Mouse (Mus musculus): ENCODE results near the gene Krtap1-4.
A peak's percentile ranks its signal among the peaks of the same experiment; 100 is the strongest.
"Not testable (repeated sequence)": the region's sequence is repeated elsewhere in the genome, so short reads cannot be mapped to it uniquely, and the experiment has no call there.

Krtap1-4 gene

GRCm38 (mm10) chr11:99583245-99583704, at the start of gene Krtap1-4:
Gene Krtap1-4 (minus strand): TSS chr11:99583654.
- DNase-seq (ENCODE audit: low spot score) = no peak

- DNase-seq (ENCODE audit: low spot score) = no peak
Observed at GRCm38 (mm10) chr11:99630890-99631289, 47.4 kb upstream of the Krtap1-4 start.

GRCm38 (mm10) chr11:99628138-99628537, 44.7 kb upstream of the Krtap1-4 start, which contains the start of gene Krtap4-1:
Gene Krtap4-1 (minus strand): TSS chr11:99628238.
- DNase-seq (ENCODE audit: low spot score) = no peak

GRCm38 (mm10) chr11:99620335-99620734, 36.9 kb upstream of the Krtap1-4 start, which contains the start of gene Gm11562:
Gene Gm11562 (minus strand): TSS chr11:99620435.
- no peak for DNase-seq (ENCODE audit: low spot score)

GRCm38 (mm10) chr11:99614796-99615363, 31.4 kb upstream of the Krtap1-4 start, which contains the start of gene Krtap2-4:
Gene Krtap2-4 (minus strand): TSS chr11:99614846.
- no peak for DNase-seq (ENCODE audit: low spot score)

GRCm38 (mm10) chr11:99610089-99610488, 26.6 kb upstream of the Krtap1-4 start, which contains the start of gene Gm11937:
Gene Gm11937 (minus strand): TSS chr11:99610189.
- DNase-seq (ENCODE audit: low spot score) = not testable (repeated sequence)

- DNase-seq (ENCODE audit: low spot score) = no peak
Observed at GRCm38 (mm10) chr11:99609126-99609525, 25.7 kb upstream of the Krtap1-4 start.

GRCm38 (mm10) chr11:99603208-99603607, 19.8 kb upstream of the Krtap1-4 start, which contains the start of gene Gm11938:
Gene Gm11938 (minus strand): TSS chr11:99603308.
- not testable (repeated sequence) for DNase-seq (ENCODE audit: low spot score)

- not testable (repeated sequence) for DNase-seq (ENCODE audit: low spot score)
Observed at GRCm38 (mm10) chr11:99597742-99598141, 14.3 kb upstream of the Krtap1-4 start, which contains the start of gene Krtap9-3. Gene Krtap9-3 (minus strand): TSS chr11:99598105.

GRCm38 (mm10) chr11:99590981-99591380, 7.5 kb upstream of the Krtap1-4 start, which contains the start of gene Krtap1-3:
Gene Krtap1-3 (minus strand): TSS chr11:99591339.
- no peak for DNase-seq (ENCODE audit: low spot score)

- DNase-seq (ENCODE audit: low spot score) = no peak
Observed at GRCm38 (mm10) chr11:99585096-99585495, 1.6 kb upstream of the Krtap1-4 start.

- DNase-seq (ENCODE audit: low spot score) = no peak
Observed at GRCm38 (mm10) chr11:99581564-99581963, 1.9 kb downstream of the Krtap1-4 start.

- DNase-seq (ENCODE audit: low spot score) = no peak
Observed at GRCm38 (mm10) chr11:99581051-99581450, 2.4 kb downstream of the Krtap1-4 start.

- no peak for DNase-seq (ENCODE audit: low spot score)
Observed at GRCm38 (mm10) chr11:99580636-99581035, 2.8 kb downstream of the Krtap1-4 start, which contains the start of gene Krtap1-5. Gene Krtap1-5 (minus strand): TSS chr11:99581016.

- DNase-seq (ENCODE audit: low spot score) = peak; percentile 72
Observed at GRCm38 (mm10) chr11:99574106-99574505, 9.3 kb downstream of the Krtap1-4 start.

GRCm38 (mm10) chr11:99573164-99573563, 10.3 kb downstream of the Krtap1-4 start:
- DNase-seq (ENCODE audit: low spot score) = no peak

- DNase-seq (ENCODE audit: low spot score) = no peak
Observed at GRCm38 (mm10) chr11:99566530-99566929, 16.9 kb downstream of the Krtap1-4 start, which contains the start of gene Krtap3-1. Gene Krtap3-1 (minus strand): TSS chr11:99566630.

GRCm38 (mm10) chr11:99562580-99562979, 20.9 kb downstream of the Krtap1-4 start:
- DNase-seq (ENCODE audit: low spot score) = no peak

- no peak for DNase-seq (ENCODE audit: low spot score)
Observed at GRCm38 (mm10) chr11:99559366-99559765, 24.1 kb downstream of the Krtap1-4 start, which contains the start of gene Gm11939. Gene Gm11939 (minus strand): TSS chr11:99559466.

- no peak for DNase-seq (ENCODE audit: low spot score)
Observed at GRCm38 (mm10) chr11:99557976-99558745, 25.3 kb downstream of the Krtap1-4 start.

- no peak for DNase-seq (ENCODE audit: low spot score)
Observed at GRCm38 (mm10) chr11:99556753-99557152, 26.7 kb downstream of the Krtap1-4 start, which contains the start of gene Krtap3-2. Gene Krtap3-2 (minus strand): TSS chr11:99556853.

- no peak for DNase-seq (ENCODE audit: low spot score)
Observed at GRCm38 (mm10) chr11:99556195-99556594, 27.3 kb downstream of the Krtap1-4 start.

Measured in ovary, postnatal 36 days (tissue).